Mouse (Mus musculus): ENCODE measurements around the gene Armc12.

Gene Armc12

GRCm38 (mm10) chr17:28491035-28491770 is 39.4 kb upstream of the Armc12 start:
- no peaks in the 10 kb centered on the region for H3K36me3 ChIP-seq (ENCODE audit: insufficient read depth, low read length)
- H3K27me3 ChIP-seq (ENCODE audit: insufficient read depth, low read length), result no peaks in the 10 kb centered on the region
- H3K4me1 ChIP-seq (replicated peaks; ENCODE audit: low read depth, low read length), result peaks cover 53% of the 10 kb centered on the region
- no peaks in the 10 kb centered on the region for H3K9me3 ChIP-seq (ENCODE audit: low read length)
- H3K4me3 ChIP-seq (replicated peaks; ENCODE audit: low read length), result peak overlapping the region; percentile 49
- TF ChIP-seq NANOG (IDR thresholded peaks at IDR 0.05; ENCODE audit: borderline replicate concordance, low read length) (no peak), POU5F1 (IDR thresholded peaks at IDR 0.05; ENCODE audit: borderline replicate concordance, low read length) (no peak), CTCF (conservative IDR thresholded peaks at IDR 0.05; ENCODE audit: low read length) (no peak)

- no peak for TF ChIP-seq CTCF (conservative IDR thresholded peaks at IDR 0.05; ENCODE audit: low read length)
- no peak for TF ChIP-seq NANOG (IDR thresholded peaks at IDR 0.05; ENCODE audit: borderline replicate concordance, low read length)
- TF ChIP-seq POU5F1 (IDR thresholded peaks at IDR 0.05; ENCODE audit: borderline replicate concordance, low read length), result no peak
- Histone ChIP-seq H3K4me1 (replicated peaks; ENCODE audit: low read depth, low read length) (peaks cover 39% of the 10 kb centered on the region), H3K36me3 (ENCODE audit: insufficient read depth, low read length) (no peaks in the 10 kb centered on the region), H3K27me3 (ENCODE audit: insufficient read depth, low read length) (no peaks in the 10 kb centered on the region), H3K4me3 (replicated peaks; ENCODE audit: low read length) (no peak overlapping the region), H3K9me3 (ENCODE audit: low read length) (no peaks in the 10 kb centered on the region)
Measured at GRCm38 (mm10) chr17:28495832-28496231, 34.8 kb upstream of the Armc12 start.

- TF ChIP-seq NANOG (IDR thresholded peaks at IDR 0.05; ENCODE audit: borderline replicate concordance, low read length), result no peak
- TF ChIP-seq POU5F1 (IDR thresholded peaks at IDR 0.05; ENCODE audit: borderline replicate concordance, low read length), result no peak
- no peaks in the 10 kb centered on the region for H3K9me3 ChIP-seq (ENCODE audit: low read length)
- H3K27me3 ChIP-seq (ENCODE audit: insufficient read depth, low read length), result no peaks in the 10 kb centered on the region
- no peak overlapping the region for H3K4me3 ChIP-seq (replicated peaks; ENCODE audit: low read length)
- peaks cover 50% of the 10 kb centered on the region for H3K4me1 ChIP-seq (replicated peaks; ENCODE audit: low read depth, low read length)
- H3K36me3 ChIP-seq (ENCODE audit: insufficient read depth, low read length), result no peaks in the 10 kb centered on the region
Measured at GRCm38 (mm10) chr17:28499190-28499589, 31.4 kb upstream of the Armc12 start.

- no peaks in the 10 kb centered on the region for H3K27me3 ChIP-seq (ENCODE audit: insufficient read depth, low read length)
- no peaks in the 10 kb centered on the region for H3K36me3 ChIP-seq (ENCODE audit: insufficient read depth, low read length)
- H3K4me1 ChIP-seq (replicated peaks; ENCODE audit: low read depth, low read length), result peaks cover 63% of the 10 kb centered on the region
- TF ChIP-seq CTCF (conservative IDR thresholded peaks at IDR 0.05; ENCODE audit: low read length) (no peak), POU5F1 (IDR thresholded peaks at IDR 0.05; ENCODE audit: borderline replicate concordance, low read length) (no peak), NANOG (IDR thresholded peaks at IDR 0.05; ENCODE audit: borderline replicate concordance, low read length) (no peak)
- no peaks in the 10 kb centered on the region for H3K9me3 ChIP-seq (ENCODE audit: low read length)
- no peak overlapping the region for H3K4me3 ChIP-seq (replicated peaks; ENCODE audit: low read length)
Measured at GRCm38 (mm10) chr17:28500465-28500864, 30.1 kb upstream of the Armc12 start.

- Histone ChIP-seq H3K9me3 (ENCODE audit: low read length) (no peaks in the 10 kb centered on the region), H3K36me3 (ENCODE audit: insufficient read depth, low read length) (no peaks in the 10 kb centered on the region), H3K4me1 (replicated peaks; ENCODE audit: low read depth, low read length) (peaks cover 81% of the 10 kb centered on the region), H3K4me3 (replicated peaks; ENCODE audit: low read length) (no peak overlapping the region), H3K27me3 (ENCODE audit: insufficient read depth, low read length) (no peaks in the 10 kb centered on the region)
- TF ChIP-seq POU5F1 (IDR thresholded peaks at IDR 0.05; ENCODE audit: borderline replicate concordance, low read length) (no peak), NANOG (IDR thresholded peaks at IDR 0.05; ENCODE audit: borderline replicate concordance, low read length) (no peak), CTCF (conservative IDR thresholded peaks at IDR 0.05; ENCODE audit: low read length) (no peak)
Measured at GRCm38 (mm10) chr17:28502196-28502821, 28.3 kb upstream of the Armc12 start.

- TF ChIP-seq NANOG (IDR thresholded peaks at IDR 0.05; ENCODE audit: borderline replicate concordance, low read length) (no peak), POU5F1 (IDR thresholded peaks at IDR 0.05; ENCODE audit: borderline replicate concordance, low read length) (no peak), CTCF (conservative IDR thresholded peaks at IDR 0.05; ENCODE audit: low read length) (no peak)
- Histone ChIP-seq H3K4me1 (replicated peaks; ENCODE audit: low read depth, low read length) (peaks cover 91% of the 10 kb centered on the region), H3K9me3 (ENCODE audit: low read length) (no peaks in the 10 kb centered on the region), H3K4me3 (replicated peaks; ENCODE audit: low read length) (peak overlapping the region; percentile 17; the same call in 1 of the 2 replicates), H3K27me3 (ENCODE audit: insufficient read depth, low read length) (no peaks in the 10 kb centered on the region), H3K36me3 (ENCODE audit: insufficient read depth, low read length) (no peaks in the 10 kb centered on the region)
Measured at GRCm38 (mm10) chr17:28504182-28504581, 26.4 kb upstream of the Armc12 start.

GRCm38 (mm10) chr17:28505591-28505990 is 25.0 kb upstream of the Armc12 start:
- H3K36me3 ChIP-seq (ENCODE audit: insufficient read depth, low read length), result no peaks in the 10 kb centered on the region
- no peaks in the 10 kb centered on the region for H3K9me3 ChIP-seq (ENCODE audit: low read length)
- H3K4me1 ChIP-seq (replicated peaks; ENCODE audit: low read depth, low read length), result peaks cover 84% of the 10 kb centered on the region
- H3K4me3 ChIP-seq (replicated peaks; ENCODE audit: low read length), result no peak overlapping the region
- H3K27me3 ChIP-seq (ENCODE audit: insufficient read depth, low read length), result peaks cover 3% of the 10 kb centered on the region; the same call in 1 of the 2 replicates
- TF ChIP-seq POU5F1 (IDR thresholded peaks at IDR 0.05; ENCODE audit: borderline replicate concordance, low read length) (no peak), CTCF (conservative IDR thresholded peaks at IDR 0.05; ENCODE audit: low read length) (no peak), NANOG (IDR thresholded peaks at IDR 0.05; ENCODE audit: borderline replicate concordance, low read length) (no peak)

- Histone ChIP-seq H3K4me1 (replicated peaks; ENCODE audit: low read depth, low read length) (peaks cover 84% of the 10 kb centered on the region), H3K9me3 (ENCODE audit: low read length) (no peaks in the 10 kb centered on the region), H3K36me3 (ENCODE audit: insufficient read depth, low read length) (no peaks in the 10 kb centered on the region), H3K4me3 (replicated peaks; ENCODE audit: low read length) (peak overlapping the region; percentile 57), H3K27me3 (ENCODE audit: insufficient read depth, low read length) (peaks cover 3% of the 10 kb centered on the region; the same call in 1 of the 2 replicates)
- no peak for TF ChIP-seq POU5F1 (IDR thresholded peaks at IDR 0.05; ENCODE audit: borderline replicate concordance, low read length)
- no peak for TF ChIP-seq CTCF (conservative IDR thresholded peaks at IDR 0.05; ENCODE audit: low read length)
- TF ChIP-seq NANOG (IDR thresholded peaks at IDR 0.05; ENCODE audit: borderline replicate concordance, low read length), result no peak
Measured at GRCm38 (mm10) chr17:28506895-28507294, 23.7 kb upstream of the Armc12 start.

Data from E14TG2a.4 (cell line).